Mouse (Mus musculus): ENCODE results near the gene Snx8. TPM values are rescaled to one million over a fixed set of nuclear protein-coding genes. Genes with fewer than 3 reads are reported as not detected.

Snx8 gene
- total and polyA plus RNA-seq, 3 experiments, result 10.5 to 15.8 (median 12.0) TPM

DNA sequence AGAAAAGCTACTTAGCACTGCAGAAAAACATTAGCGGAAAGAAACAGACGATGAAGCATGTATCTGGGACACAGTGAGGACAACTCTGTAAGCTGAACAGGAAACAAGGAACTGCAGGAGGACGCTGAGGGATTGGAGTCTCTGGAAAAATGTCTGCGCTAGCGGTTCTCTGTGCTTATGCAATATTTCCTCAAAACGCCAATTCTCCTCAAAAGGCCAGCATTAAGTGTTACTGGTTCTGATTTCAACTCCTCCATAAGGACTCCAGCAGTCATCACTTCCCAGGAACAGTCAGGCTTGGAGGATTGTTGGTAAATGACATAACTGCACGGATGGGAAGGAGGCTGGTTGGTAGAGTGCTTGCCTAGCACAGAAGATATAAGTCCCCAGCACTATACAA, 7.9 kb downstream of the Snx8 start:
- Histone ChIP-seq H3K27me3 (ENCODE audit: control insufficient read depth, insufficient read depth, low read length) (no peaks in the 10 kb centered on the region), H3K4me1 (ENCODE audit: control insufficient read depth, insufficient read depth, low read length) (peaks cover 5% of the 10 kb centered on the region), H3K79me2 (replicated peaks; ENCODE audit: control insufficient read depth, insufficient read depth, low read length) (no peaks in the 10 kb centered on the region; the same call in 1 of the 2 replicates), H3K4me3 (no peak overlapping the region), H3K36me3 (ENCODE audit: control insufficient read depth, insufficient read depth, low read length) (no peaks in the 10 kb centered on the region), H3K9ac (ENCODE audit: low read depth, low read length) (no peak overlapping the region), H3K27ac (no peak overlapping the region)
- intact Hi-C loops (cut with DNase I), result no loop called here
- DNase-seq, result peak in 1 of 2 experiments; percentile 26
- TF ChIP-seq CTCF (IDR thresholded peaks at IDR 0.05) (no peak), POLR2A (IDR thresholded peaks at IDR 0.05; ENCODE audit: insufficient read depth, low read depth, low read length) (no peak), EP300 (IDR thresholded peaks at IDR 0.05; ENCODE audit: insufficient read depth, low read depth, low read length) (no peak)
- WGBS, result 56% methylated on average over 7 of the region's 7 CpGs

DNA sequence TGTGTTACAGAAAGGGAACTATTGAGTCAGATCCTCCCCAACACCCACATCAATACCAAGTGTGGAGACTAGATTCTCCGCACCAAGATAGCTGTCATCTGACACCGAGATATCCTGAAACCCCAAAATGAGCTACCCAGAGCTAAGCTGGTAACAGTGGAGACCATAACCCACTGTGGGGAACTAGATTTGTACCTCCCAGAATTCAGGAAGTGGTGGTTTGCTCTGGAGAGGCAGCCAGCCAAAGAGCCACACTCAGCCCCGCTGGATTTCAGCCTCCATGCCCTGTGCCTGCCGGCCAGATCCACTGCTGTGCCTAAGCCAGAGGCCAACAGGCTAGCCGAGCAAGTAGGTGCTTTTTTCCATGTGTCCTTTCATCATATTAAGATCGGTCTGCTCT, 9.8 kb downstream of the Snx8 start:
- peaks cover 5% of the 10 kb centered on the region for H3K4me1 ChIP-seq (ENCODE audit: control insufficient read depth, insufficient read depth, low read length)
- WGBS, result 68% methylated on average over 6 of the region's 6 CpGs
- no peaks in the 10 kb centered on the region for H3K27me3 ChIP-seq (ENCODE audit: control insufficient read depth, insufficient read depth, low read length)
- DNase-seq, result peak in 1 of 2 experiments; percentile 45
- no peak overlapping the region for H3K9ac ChIP-seq (ENCODE audit: low read depth, low read length)
- H3K79me2 ChIP-seq (replicated peaks; ENCODE audit: control insufficient read depth, insufficient read depth, low read length), result peaks cover under 1% of the 10 kb centered on the region; the same call in 1 of the 2 replicates
- TF ChIP-seq POLR2A (IDR thresholded peaks at IDR 0.05; ENCODE audit: insufficient read depth, low read depth, low read length), result no peak
- no peak for TF ChIP-seq EP300 (IDR thresholded peaks at IDR 0.05; ENCODE audit: insufficient read depth, low read depth, low read length)
- no peak for TF ChIP-seq CTCF (IDR thresholded peaks at IDR 0.05)
- H3K27ac ChIP-seq, result no peak overlapping the region
- intact Hi-C loops (cut with DNase I), result no loop called here
- H3K4me3 ChIP-seq, result no peak overlapping the region
- H3K36me3 ChIP-seq (ENCODE audit: control insufficient read depth, insufficient read depth, low read length), result no peaks in the 10 kb centered on the region

DNA sequence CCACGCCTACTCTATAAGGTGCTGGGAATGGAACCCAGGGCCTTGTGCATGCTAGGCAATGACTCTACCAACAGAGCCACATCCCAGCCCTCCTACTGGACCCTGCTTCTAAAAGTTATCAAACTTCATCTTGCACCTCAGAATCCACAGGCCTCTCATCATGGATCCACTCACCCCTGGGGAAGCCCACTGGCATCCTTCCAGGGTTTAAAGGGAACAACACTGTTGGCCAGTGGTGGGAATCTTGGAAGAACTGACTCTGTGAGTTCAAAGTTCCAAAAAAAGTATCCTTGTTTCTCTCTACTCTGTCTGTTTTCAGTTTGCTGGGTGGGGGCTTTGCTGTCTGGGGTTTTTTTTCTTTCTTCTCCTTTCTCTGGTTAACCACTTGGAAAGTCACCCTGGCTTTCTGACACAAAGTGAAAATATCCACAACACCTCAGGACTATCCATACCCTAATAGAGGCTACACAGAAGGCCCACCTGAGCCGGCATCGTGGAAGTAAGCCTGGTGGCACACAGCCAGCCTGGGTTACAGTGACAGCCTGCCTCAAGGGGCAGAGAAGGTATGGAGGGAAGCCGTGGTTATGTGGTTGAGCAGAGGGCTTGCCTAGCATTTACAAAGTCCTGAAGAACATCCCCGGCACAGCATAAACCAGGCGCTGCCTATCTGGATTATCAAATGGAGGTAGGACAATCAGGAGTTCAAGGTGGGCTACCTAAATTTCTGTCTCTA, 10.8 kb downstream of the Snx8 start:
- no peaks in the 10 kb centered on the region for H3K36me3 ChIP-seq (ENCODE audit: control insufficient read depth, insufficient read depth, low read length)
- H3K4me1 ChIP-seq (ENCODE audit: control insufficient read depth, insufficient read depth, low read length), result peaks cover 1% of the 10 kb centered on the region
- H3K27me3 ChIP-seq (ENCODE audit: control insufficient read depth, insufficient read depth, low read length), result no peaks in the 10 kb centered on the region
- TF ChIP-seq POLR2A (IDR thresholded peaks at IDR 0.05; ENCODE audit: insufficient read depth, low read depth, low read length) (no peak), EP300 (IDR thresholded peaks at IDR 0.05; ENCODE audit: insufficient read depth, low read depth, low read length) (no peak), CTCF (IDR thresholded peaks at IDR 0.05) (no peak)
- intact Hi-C loops (cut with DNase I), result no loop called here
- DNase-seq, result no peak
- WGBS, result 81% methylated on average over 6 of the region's 6 CpGs
- no peak overlapping the region for H3K4me3 ChIP-seq
- no peak overlapping the region for H3K9ac ChIP-seq (ENCODE audit: low read depth, low read length)
- H3K27ac ChIP-seq, result no peak overlapping the region
- H3K79me2 ChIP-seq (replicated peaks; ENCODE audit: control insufficient read depth, insufficient read depth, low read length), result peaks cover 2% of the 10 kb centered on the region; the same call in 1 of the 2 replicates

DNA sequence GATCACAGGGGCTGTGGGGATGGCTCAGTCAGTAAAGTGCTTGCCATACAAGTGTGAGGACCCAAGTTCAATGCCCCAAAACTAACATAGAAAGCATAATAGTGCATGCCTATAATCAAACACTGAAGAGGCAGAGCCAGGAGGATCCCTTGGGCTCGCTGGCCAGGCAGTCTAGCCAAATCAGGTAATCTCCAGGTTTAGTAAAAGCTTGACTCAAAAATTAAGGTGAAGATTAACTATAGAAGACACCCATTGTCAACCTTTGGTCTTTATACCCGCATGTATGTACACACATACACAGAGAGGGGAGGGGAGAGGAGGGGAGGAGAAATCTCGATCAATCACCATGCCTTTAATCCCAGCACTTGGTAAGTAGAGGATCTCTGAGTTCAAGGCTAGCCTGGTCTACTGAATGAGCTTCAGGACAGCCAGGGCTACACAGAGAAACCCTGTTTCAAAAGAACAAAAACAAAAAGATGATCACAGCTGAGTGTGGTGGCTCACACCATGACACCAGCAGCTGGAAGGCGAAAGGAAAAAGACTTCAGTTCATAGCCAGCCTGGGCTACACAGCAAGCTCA, 13.7 kb downstream of the Snx8 start:
- peaks cover 2% of the 10 kb centered on the region; the same call in 1 of the 2 replicates for H3K79me2 ChIP-seq (replicated peaks; ENCODE audit: control insufficient read depth, insufficient read depth, low read length)
- 94% methylated on average over 4 of the region's 4 CpGs for WGBS
- no peak overlapping the region for H3K4me3 ChIP-seq
- H3K27me3 ChIP-seq (ENCODE audit: control insufficient read depth, insufficient read depth, low read length), result no peaks in the 10 kb centered on the region
- intact Hi-C loops (cut with DNase I), result no loop called here
- H3K27ac ChIP-seq, result no peak overlapping the region
- no peak overlapping the region for H3K9ac ChIP-seq (ENCODE audit: low read depth, low read length)
- DNase-seq, result no peak
- no peaks in the 10 kb centered on the region for H3K36me3 ChIP-seq (ENCODE audit: control insufficient read depth, insufficient read depth, low read length)
- peaks cover 9% of the 10 kb centered on the region for H3K4me1 ChIP-seq (ENCODE audit: control insufficient read depth, insufficient read depth, low read length)
- TF ChIP-seq POLR2A (IDR thresholded peaks at IDR 0.05; ENCODE audit: insufficient read depth, low read depth, low read length) (no peak), CTCF (IDR thresholded peaks at IDR 0.05) (no peak), EP300 (IDR thresholded peaks at IDR 0.05; ENCODE audit: insufficient read depth, low read depth, low read length) (no peak)

DNA sequence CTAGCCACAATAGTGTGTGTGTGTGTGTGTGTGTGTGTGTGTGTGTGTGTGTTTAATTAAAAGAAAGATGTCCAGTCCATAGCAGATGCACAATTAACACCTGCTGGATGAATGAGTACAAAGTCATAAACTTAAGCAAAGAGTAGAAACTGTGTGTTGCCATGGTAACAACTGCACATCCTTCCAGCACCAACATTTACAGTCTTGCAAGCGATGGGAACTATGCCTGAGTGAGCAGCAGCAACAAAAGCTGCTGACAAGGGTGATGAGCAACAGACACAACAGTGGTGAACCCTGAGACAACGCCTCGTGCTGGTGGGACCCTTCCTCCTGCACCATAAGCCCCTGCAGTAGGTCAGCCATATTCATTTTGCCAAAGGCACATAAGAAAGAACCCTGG, 14.8 kb downstream of the Snx8 start:
- H3K27me3 ChIP-seq (ENCODE audit: control insufficient read depth, insufficient read depth, low read length), result no peaks in the 10 kb centered on the region
- TF ChIP-seq POLR2A (IDR thresholded peaks at IDR 0.05; ENCODE audit: insufficient read depth, low read depth, low read length) (no peak), CTCF (IDR thresholded peaks at IDR 0.05) (no peak), EP300 (IDR thresholded peaks at IDR 0.05; ENCODE audit: insufficient read depth, low read depth, low read length) (no peak)
- no peak overlapping the region for H3K4me3 ChIP-seq
- peaks cover 8% of the 10 kb centered on the region for H3K4me1 ChIP-seq (ENCODE audit: control insufficient read depth, insufficient read depth, low read length)
- no peak overlapping the region for H3K27ac ChIP-seq
- intact Hi-C loops (cut with DNase I), result no loop called here
- H3K36me3 ChIP-seq (ENCODE audit: control insufficient read depth, insufficient read depth, low read length), result no peaks in the 10 kb centered on the region
- H3K79me2 ChIP-seq (replicated peaks; ENCODE audit: control insufficient read depth, insufficient read depth, low read length), result peaks cover 2% of the 10 kb centered on the region; the same call in 1 of the 2 replicates
- WGBS, result 46% methylated on average over 3 of the region's 3 CpGs
- no peak for DNase-seq
- no peak overlapping the region; the same call in 1 of the 2 replicates for H3K9ac ChIP-seq (ENCODE audit: low read depth, low read length)

DNA sequence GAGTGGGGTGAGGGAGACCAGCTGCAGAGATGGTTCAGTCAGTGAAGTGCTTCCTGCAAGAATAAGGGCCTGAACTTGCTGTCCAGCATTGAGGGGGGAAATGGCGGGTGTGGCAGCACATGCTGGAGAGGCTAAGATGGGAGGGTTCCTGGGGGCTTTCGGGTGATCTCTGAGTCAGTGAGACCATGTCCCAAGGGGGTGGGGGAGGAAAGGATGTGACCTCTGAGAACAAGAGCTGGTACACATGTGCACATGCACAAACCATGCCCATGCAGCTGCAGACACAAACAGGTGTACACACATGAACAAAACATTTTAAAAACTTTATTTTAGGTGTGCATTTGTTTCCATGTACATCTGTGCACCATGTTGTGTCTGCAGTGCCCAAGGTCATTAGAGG, 15.4 kb downstream of the Snx8 start:
- DNase-seq, result no peak
- Histone ChIP-seq H3K4me3 (no peak overlapping the region), H3K9ac (ENCODE audit: low read depth, low read length) (no peak overlapping the region), H3K27me3 (ENCODE audit: control insufficient read depth, insufficient read depth, low read length) (no peaks in the 10 kb centered on the region), H3K27ac (no peak overlapping the region), H3K36me3 (ENCODE audit: control insufficient read depth, insufficient read depth, low read length) (no peaks in the 10 kb centered on the region), H3K79me2 (replicated peaks; ENCODE audit: control insufficient read depth, insufficient read depth, low read length) (peaks cover 2% of the 10 kb centered on the region; the same call in 1 of the 2 replicates), H3K4me1 (ENCODE audit: control insufficient read depth, insufficient read depth, low read length) (peaks cover 8% of the 10 kb centered on the region)
- intact Hi-C loops (cut with DNase I), result no loop called here
- TF ChIP-seq EP300 (IDR thresholded peaks at IDR 0.05; ENCODE audit: insufficient read depth, low read depth, low read length) (no peak), POLR2A (IDR thresholded peaks at IDR 0.05; ENCODE audit: insufficient read depth, low read depth, low read length) (no peak), CTCF (IDR thresholded peaks at IDR 0.05) (no peak)
- 54% methylated on average over 2 of the region's 2 CpGs for WGBS
